Mouse (Mus musculus) lung, postnatal 4 days (tissue): ENCODE measurements around the gene Zfp697.
A peak's percentile ranks its signal among the peaks of the same experiment; 100 is the strongest.
"Not testable (repeated sequence)": the region's sequence is repeated elsewhere in the genome, so short reads cannot be mapped to it uniquely, and the experiment has no call there.

Experiments
- DNase-seq, 2 experiments: peaks; one replicate each; pipeline ENCODE4 v3.0.0; 2021

Zfp697 gene

GRCm38 (mm10) chr3:98422926-98423325, 40.7 kb downstream of the Zfp697 start:
- no peak for DNase-seq

GRCm38 (mm10) chr3:98426749-98427148, 44.5 kb downstream of the Zfp697 start:
- DNase-seq, result no peak

- no peak for DNase-seq
Measured at GRCm38 (mm10) chr3:98427260-98427599, 45.0 kb downstream of the Zfp697 start.

GRCm38 (mm10) chr3:98427600-98428448, 45.6 kb downstream of the Zfp697 start:
- DNase-seq, result peak; percentile 79 to 84

- no peak for DNase-seq
Measured at GRCm38 (mm10) chr3:98428449-98428775, 46.2 kb downstream of the Zfp697 start.

- DNase-seq, result no peak
Measured at GRCm38 (mm10) chr3:98428928-98429525, 46.8 kb downstream of the Zfp697 start.

- DNase-seq, result no peak
Measured at GRCm38 (mm10) chr3:98434088-98434816, 52.0 kb downstream of the Zfp697 start.

GRCm38 (mm10) chr3:98435030-98435429, 52.8 kb downstream of the Zfp697 start:
- no peak for DNase-seq

GRCm38 (mm10) chr3:98442245-98442644, 60.0 kb downstream of the Zfp697 start:
- DNase-seq, result not testable (repeated sequence)

GRCm38 (mm10) chr3:98443149-98443779, 61.0 kb downstream of the Zfp697 start:
- peak in 1 of 2 experiments; percentile 13 for DNase-seq

- not testable (repeated sequence) for DNase-seq
Measured at GRCm38 (mm10) chr3:98443924-98444323, 61.7 kb downstream of the Zfp697 start.

- DNase-seq, result not testable (repeated sequence)
Measured at GRCm38 (mm10) chr3:98453786-98454185, 71.5 kb downstream of the Zfp697 start.

GRCm38 (mm10) chr3:98457026-98457425, 74.8 kb downstream of the Zfp697 start, which contains the start of gene Gm4450:
Gene Gm4450 (minus strand): TSS chr3:98457126.
- DNase-seq, result not testable (repeated sequence)

- DNase-seq, result not testable (repeated sequence)
Measured at GRCm38 (mm10) chr3:98469323-98469722, 87.1 kb downstream of the Zfp697 start.

- DNase-seq, result not testable (repeated sequence)
Measured at GRCm38 (mm10) chr3:98471057-98471456, 88.8 kb downstream of the Zfp697 start.

- DNase-seq, result not testable (repeated sequence)
Measured at GRCm38 (mm10) chr3:98471499-98471898, 89.2 kb downstream of the Zfp697 start.

- not testable (repeated sequence) for DNase-seq
Measured at GRCm38 (mm10) chr3:98494184-98494583, 111.9 kb downstream of the Zfp697 start.

- not testable (repeated sequence) for DNase-seq
Measured at GRCm38 (mm10) chr3:98495055-98495454, 112.8 kb downstream of the Zfp697 start.

- not testable (repeated sequence) for DNase-seq
Measured at GRCm38 (mm10) chr3:98496762-98497161, 114.5 kb downstream of the Zfp697 start.

- DNase-seq, result not testable (repeated sequence)
Measured at GRCm38 (mm10) chr3:98497401-98497800, 115.1 kb downstream of the Zfp697 start.

- DNase-seq, result not testable (repeated sequence)
Measured at GRCm38 (mm10) chr3:98507229-98507628, 125.0 kb downstream of the Zfp697 start.

GRCm38 (mm10) chr3:98510414-98510813, 128.2 kb downstream of the Zfp697 start, which contains the start of gene Hsd3b4:
Gene Hsd3b4 (minus strand): TSS chr3:98510514.
- not testable (repeated sequence) for DNase-seq

- not testable (repeated sequence) for DNase-seq
Measured at GRCm38 (mm10) chr3:98522779-98523178, 140.5 kb downstream of the Zfp697 start.
